Mouse (Mus musculus): ENCODE measurements around the gene Gm28230.

Gene Gm28230

GRCm38 (mm10) chr2:74781386-74781785 is 54.9 kb downstream of the Gm28230 start:
- DNase-seq: no peak

- DNase-seq: no peak
These were observed 69.0 kb downstream of the Gm28230 start for GRCm38 (mm10) chr2:74795531-74795930.

Measured in kidney, adult 8-10 months (tissue).